Mouse (Mus musculus) midbrain, postnatal 0 days (tissue): Measurements from ENCODE around the gene Lrmp. TPM values are rescaled to one million over a fixed set of nuclear protein-coding genes. Genes with fewer than 3 reads are reported as not detected.
"Not testable (repeated sequence)": the region's sequence is repeated elsewhere in the genome, so short reads cannot be mapped to it uniquely, and the experiment has no call there.

Experiments
- ATAC-seq: fragments of 200-750 bp; cut with Nextera tagmentation; 2 replicates; pipeline ENCODE4 v1.8.0; 2017; ENCODE audit warnings: moderate number of reproducible peaks, mild to moderate bottlenecking, moderate TSS enrichment, moderate library complexity; ENCODE audit not compliant: low FRiP score
- DNase-seq: peaks from one replicate; pipeline ENCODE4 v3.0.0-alpha.2; 2015; ENCODE audit warnings: low spot score
- H3K27ac ChIP-seq: fragments of 300-500 bp; sonication (generic); 2 replicates; pipeline ENCODE4 v1.5.1; 2014; ENCODE audit warnings: low read depth, mild to moderate bottlenecking, low read length, mixed read lengths
- H3K27me3 ChIP-seq: fragments of 300-500 bp; sonication (generic); 2 replicates; pipeline ENCODE4 v1.6.1; 2014; ENCODE audit warnings: low read length, control low read depth, mixed read lengths; ENCODE audit not compliant: insufficient read depth
- H3K36me3 ChIP-seq: fragments of 300-500 bp; sonication (generic); 2 replicates; pipeline ENCODE4 v1.6.1; 2014; ENCODE audit warnings: low read length, control low read depth, mixed read lengths; ENCODE audit not compliant: insufficient read depth
- H3K4me1 ChIP-seq: fragments of 300-500 bp; sonication (generic); 2 replicates; pipeline ENCODE4 v1.6.1; 2014; ENCODE audit warnings: mild to moderate bottlenecking, control low read depth, antibody characterized with exemption, low read length, mixed read lengths; ENCODE audit not compliant: insufficient read depth
- H3K4me2 ChIP-seq: fragments of 300-500 bp; sonication (generic); 2 replicates; pipeline ENCODE4 v1.6.1; 2014; ENCODE audit warnings: low read depth, mild to moderate bottlenecking, low read length, mixed read lengths; ENCODE audit not compliant: poor library complexity, severe bottlenecking
- H3K4me3 ChIP-seq: fragments of 300-500 bp; sonication (generic); 2 replicates; pipeline ENCODE4 v1.5.1; 2014; ENCODE audit warnings: low read depth, mild to moderate bottlenecking, low read length, moderate library complexity
- H3K9ac ChIP-seq: fragments of 300-500 bp; sonication (generic); replicated peaks from 2 replicates; pipeline ENCODE4 v1.6.1; 2014; ENCODE audit warnings: mild to moderate bottlenecking, low read length, moderate library complexity, mixed read lengths; ENCODE audit not compliant: poor library complexity, severe bottlenecking
- H3K9me3 ChIP-seq: fragments of 300-500 bp; sonication (generic); 2 replicates; pipeline ENCODE4 v1.6.1; 2016; ENCODE audit warnings: low read length, control low read depth
- CTCF ChIP-seq: IDR thresholded peaks from 2 replicates; pipeline ENCODE4 v1.5.1; 2016; ENCODE audit warnings: antibody characterized with exemption, mild to moderate bottlenecking
- WGBS: fragments of 180-500 bp; shearing (Covaris S2); extraction: QIAGEN DNeasy Blood & Tissue Kit; methylation state at CpG from one replicate; pipeline ENCODE4 v1.1.7; 2014; 5-methylcytosine and 5-hydroxymethylcytosine counted together
- polyA plus RNA-seq: library from polyadenylated mRNA; unstranded; fragments of >200 nt; fragmentation: Nextera tagmentation; extraction: Ambion mirVana; gene quantifications from 2 replicates; pipeline ENCODE4 v1.2.1, GENCODE M21; 2015
- total RNA-seq: library from RNA; depleted of rRNA; stranded (reverse); fragments of >200 nt; gene quantifications from 2 replicates; pipeline ENCODE4 v1.2.3, GENCODE M21; 2014

Gene Lrmp
- total and polyA plus RNA-seq, 2 experiments from 2014 or later, result 0.59 to 1.8 TPM

- H3K9ac ChIP-seq, result no peak overlapping the region
- no peak overlapping the region for H3K27ac ChIP-seq
- no peaks in the 10 kb centered on the region for H3K27me3 ChIP-seq
- no peaks in the 10 kb centered on the region for H3K36me3 ChIP-seq
- ATAC-seq (no peak), DNase-seq (no peak)
- no peaks in the 10 kb centered on the region for H3K9me3 ChIP-seq
- peak; percentile 27; the same call in 1 of the 2 replicates for TF ChIP-seq CTCF
- no peak overlapping the region for H3K4me2 ChIP-seq
- WGBS, result 97% methylated on average over 3 of the region's 3 CpGs
- no peaks in the 10 kb centered on the region for H3K4me1 ChIP-seq
- no peak overlapping the region for H3K4me3 ChIP-seq
These were observed 12.2 kb downstream of the Lrmp start for GRCm38 (mm10) chr6:145127652-145128051.

GRCm38 (mm10) chr6:145129563-145129962, 14.1 kb downstream of the Lrmp start:
- H3K9ac ChIP-seq, result no peak overlapping the region
- WGBS, result 74% methylated on average over 4 of the region's 4 CpGs
- DNase-seq (no peak), ATAC-seq (no peak)
- no peak overlapping the region for H3K4me3 ChIP-seq
- H3K27me3 ChIP-seq, result no peaks in the 10 kb centered on the region
- H3K27ac ChIP-seq, result no peak overlapping the region
- H3K36me3 ChIP-seq, result no peaks in the 10 kb centered on the region
- H3K4me1 ChIP-seq, result no peaks in the 10 kb centered on the region
- H3K4me2 ChIP-seq, result no peak overlapping the region
- no peak for TF ChIP-seq CTCF
- no peaks in the 10 kb centered on the region for H3K9me3 ChIP-seq

DNA sequence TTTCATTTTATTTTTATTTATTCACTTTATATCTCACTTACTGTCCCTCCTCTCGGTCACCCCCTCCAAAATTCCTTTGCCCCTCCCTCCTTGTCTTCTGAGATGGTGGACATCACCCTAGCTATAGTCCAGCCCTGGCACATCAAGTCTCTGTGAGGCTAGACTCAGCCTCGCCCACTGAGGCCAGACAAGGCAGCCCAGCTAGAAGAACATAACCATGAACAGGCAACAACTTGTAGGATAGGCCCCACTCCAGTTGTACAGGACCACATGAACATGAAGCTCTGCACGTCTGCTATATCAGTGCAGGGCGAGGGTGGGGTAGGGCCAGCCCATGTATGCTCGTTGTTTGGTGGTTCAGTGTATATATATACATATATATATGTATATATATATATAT, 16.5 kb downstream of the Lrmp start:
- Histone ChIP-seq H3K27ac (no peak overlapping the region), H3K4me2 (no peak overlapping the region), H3K9me3 (no peaks in the 10 kb centered on the region), H3K4me3 (no peak overlapping the region), H3K36me3 (no peaks in the 10 kb centered on the region), H3K27me3 (no peaks in the 10 kb centered on the region), H3K9ac (no peak overlapping the region), H3K4me1 (no peaks in the 10 kb centered on the region)
- ATAC-seq (no peak), DNase-seq (no peak)
- TF ChIP-seq CTCF, result no peak
- 94% methylated on average over 5 of the region's 5 CpGs for WGBS

DNA sequence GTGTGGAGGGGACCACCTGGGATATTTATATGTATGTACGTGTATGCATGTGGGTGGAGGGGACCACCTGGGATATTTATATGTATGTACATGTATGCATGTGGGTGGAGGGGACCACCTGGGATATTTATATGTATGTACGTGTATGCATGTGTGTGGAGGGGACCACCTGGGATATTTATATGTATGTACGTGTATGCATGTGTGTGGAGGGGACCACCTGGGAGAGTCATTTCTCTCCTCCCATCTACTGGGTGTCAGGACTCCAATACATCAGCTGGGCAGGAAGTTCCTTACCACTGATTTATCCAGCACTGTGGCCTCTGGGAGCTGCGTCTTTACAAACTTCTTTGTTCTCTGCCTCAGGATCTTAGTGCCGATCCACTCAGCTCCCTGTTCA, 17.5 kb downstream of the Lrmp start:
- not testable (repeated sequence) for DNase-seq, ATAC-seq, H3K9me3 ChIP-seq, H3K9ac ChIP-seq, H3K4me3 ChIP-seq, H3K27me3 ChIP-seq, H3K36me3 ChIP-seq, H3K4me2 ChIP-seq, H3K4me1 ChIP-seq, H3K27ac ChIP-seq
- 90% methylated on average over 5 of the region's 5 CpGs for WGBS

DNA sequence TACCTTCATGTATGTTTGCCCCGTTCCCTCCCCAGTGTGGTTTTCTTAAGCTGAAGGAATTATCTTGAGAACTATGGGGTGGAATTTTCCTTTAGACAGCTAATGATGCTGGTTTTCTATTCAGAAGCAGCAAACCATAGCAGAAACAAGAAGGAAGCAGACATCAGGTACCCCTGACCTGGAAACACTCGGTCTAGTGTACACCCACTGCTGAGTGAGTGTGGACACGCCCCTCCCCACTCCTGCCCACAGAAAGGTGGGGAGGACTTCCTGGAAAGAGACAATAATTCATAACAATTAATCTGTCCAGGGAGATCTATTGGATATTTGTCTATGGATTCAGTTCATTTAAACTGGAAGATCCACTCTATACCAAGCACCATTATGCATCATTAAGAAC, 19.8 kb downstream of the Lrmp start:
- H3K4me1 ChIP-seq, result no peaks in the 10 kb centered on the region
- ATAC-seq (no peak), DNase-seq (no peak)
- H3K36me3 ChIP-seq, result no peaks in the 10 kb centered on the region
- no peaks in the 10 kb centered on the region for H3K9me3 ChIP-seq
- WGBS, result 79% methylated on average over 3 of the region's 3 CpGs
- no peak overlapping the region for H3K4me3 ChIP-seq
- no peak overlapping the region for H3K27ac ChIP-seq
- no peaks in the 10 kb centered on the region for H3K27me3 ChIP-seq
- H3K9ac ChIP-seq, result no peak overlapping the region
- no peak for TF ChIP-seq CTCF
- no peak overlapping the region for H3K4me2 ChIP-seq

DNA sequence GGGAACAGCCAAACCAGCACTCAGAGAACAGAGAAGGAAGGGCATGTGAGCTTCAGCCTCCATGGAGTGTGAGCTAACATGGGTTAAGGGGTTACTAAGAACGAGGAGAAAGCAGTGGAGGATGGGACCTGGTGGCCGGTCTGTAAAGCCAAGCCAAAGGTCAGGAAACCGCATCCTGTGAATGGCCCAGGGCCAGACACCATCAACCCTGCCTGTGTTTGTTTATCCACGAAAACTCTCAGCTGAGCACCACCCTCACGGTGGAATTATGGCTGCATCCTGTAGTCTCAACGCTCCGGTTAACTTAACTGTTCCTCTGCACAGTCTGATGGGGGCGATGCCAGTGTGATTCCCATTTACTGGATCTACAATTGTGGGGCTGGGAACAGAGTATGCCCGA, 20.4 kb downstream of the Lrmp start:
- no peak for ATAC-seq
- H3K9ac ChIP-seq, result no peak overlapping the region
- 83% methylated on average over 9 of the region's 9 CpGs for WGBS

More for the DNA sequence above, 20.4 kb downstream of the Lrmp start:
- no peaks in the 10 kb centered on the region for H3K27me3 ChIP-seq
- no peaks in the 10 kb centered on the region for H3K4me1 ChIP-seq
- no peaks in the 10 kb centered on the region for H3K9me3 ChIP-seq
- H3K27ac ChIP-seq, result no peak overlapping the region
- TF ChIP-seq CTCF, result no peak
- no peak overlapping the region for H3K4me3 ChIP-seq
- no peak overlapping the region for H3K4me2 ChIP-seq
- H3K36me3 ChIP-seq, result no peaks in the 10 kb centered on the region
- DNase-seq, result no peak
